Mouse (Mus musculus) myocyte (in vitro differentiated cells): ENCODE measurements around the gene Nt5c3b.

ENCODE experiments used
- CEBPB ChIP-seq: IDR thresholded peaks from 2 replicates; pipeline ENCODE4 v1.6.1; 2011; ENCODE audit warnings: mild to moderate bottlenecking, moderate library complexity; ENCODE audit not compliant: poor library complexity, insufficient read depth, severe bottlenecking
- E2F4 ChIP-seq: IDR thresholded peaks from one replicate; pipeline ENCODE4 v1.6.1; 2011; ENCODE audit warnings: mild to moderate bottlenecking, control low read depth, moderate library complexity; ENCODE audit not compliant: insufficient read depth
- MYOD1 ChIP-seq, 3 experiments: IDR thresholded peaks; one replicate each; pipeline ENCODE4 v1.6.1; 2011; ENCODE audit warnings: control low read depth in 2 of 3, low read depth in 2 of 3, mild to moderate bottlenecking in 2 of 3, moderate library complexity in 1 of 3; ENCODE audit not compliant: insufficient read length in 2 of 3, control insufficient read depth in 1 of 3
- MYOG ChIP-seq, 3 experiments: IDR thresholded peaks; one replicate each; pipeline ENCODE4 v1.6.1; 2011; ENCODE audit warnings: control low read depth in 2 of 3, low read depth in 2 of 3, mild to moderate bottlenecking in 2 of 3; ENCODE audit not compliant: insufficient read length in 2 of 3, control insufficient read depth in 1 of 3, insufficient read depth in 1 of 3
- POLR2A ChIP-seq: IDR thresholded peaks from one replicate; pipeline ENCODE4 v1.6.1; 2011; ENCODE audit warnings: low read depth, mild to moderate bottlenecking, control low read depth, moderate library complexity; ENCODE audit not compliant: insufficient read length
- TCF12 ChIP-seq: IDR thresholded peaks from one replicate; pipeline ENCODE4 v1.6.1; 2011; ENCODE audit warnings: mild to moderate bottlenecking, control low read depth; ENCODE audit not compliant: poor library complexity, insufficient read depth, severe bottlenecking

GRCm38 (mm10) chr11:100440691-100441522 lies 701 bp downstream of the Nt5c3b start:
- TF ChIP-seq MYOG (IDR thresholded peaks at IDR 0.05; ENCODE audit: control insufficient read depth in 1 of 3, insufficient read depth in 1 of 3, insufficient read length in 2 of 3, low read depth in 2 of 3) (peak in 1 of 3 experiments; percentile 40), POLR2A (peak; percentile 98), TCF12 (no peak), E2F4 (no peak), MYOD1 (IDR thresholded peaks at IDR 0.05; ENCODE audit: control insufficient read depth in 1 of 3, insufficient read length in 2 of 3, low read depth in 2 of 3) (peak in 1 of 3 experiments; percentile 54), CEBPB (no peak)
